Mouse (Mus musculus) Patski (cell line): ENCODE measurements at regions not wholly inside any gene's neighbourhood (a gene's known extent, or its start where the extent isn't known, plus 50 kb on each side); places are given as distances from the start of the nearest gene placed in this dataset.

ENCODE experiments used
- ATAC-seq: fragments of 100-300 bp; one replicate; pipeline ENCODE4 v1.8.0; 2021
- CTCF ChIA-PET: fragments of 350-600 bp; sonication (Branson Sonifier 250); formaldehyde crosslinking; loops from one replicate; lab custom pipeline; 2022; ENCODE audit warnings: inconsistent platforms; lab: Charles Lee
- POLR2A ChIA-PET: fragments of 350-600 bp; sonication (Branson Sonifier 250); formaldehyde crosslinking; loops from one replicate; lab custom pipeline; 2022; ENCODE audit warnings: antibody characterized with exemption, inconsistent platforms; lab: Charles Lee
- DNase-seq: peaks from one replicate; pipeline ENCODE4 v3.0.0-alpha.2; 2011; ENCODE audit warnings: low read depth, low spot score
- H3K27me3 ChIP-seq: fragments of 371-371 bp; one replicate; pipeline ENCODE4 v1.5.1; 2021
- CTCF ChIP-seq: fragments of 100-300 bp; IDR thresholded peaks from one replicate; pipeline ENCODE4 v1.5.1; 2021
- in situ Hi-C: fragments of 300-500 bp; cut with MboI; formaldehyde crosslinking; loops from 3 replicates; pipeline ENCODE4 v1.11.1; 2018; ENCODE audit warnings: low pct_unique_long_range_greater_than_20kb, mixed read lengths

- DNase-seq (no peak), ATAC-seq (no peak)
- ChIA-PET CTCF (no interaction called here), POLR2A (no interaction called here)
- H3K27me3 ChIP-seq: no peaks in the 10 kb centered on the region
- no peak for TF ChIP-seq CTCF
- in situ Hi-C loops: no loop called here
Measured at GRCm38 (mm10) chr12:96617226-96617625, 925.2 kb downstream of the Flrt2 start.
